ENCODE assay signal across 19 mouse cellular contexts in the genomic region with DNA sequence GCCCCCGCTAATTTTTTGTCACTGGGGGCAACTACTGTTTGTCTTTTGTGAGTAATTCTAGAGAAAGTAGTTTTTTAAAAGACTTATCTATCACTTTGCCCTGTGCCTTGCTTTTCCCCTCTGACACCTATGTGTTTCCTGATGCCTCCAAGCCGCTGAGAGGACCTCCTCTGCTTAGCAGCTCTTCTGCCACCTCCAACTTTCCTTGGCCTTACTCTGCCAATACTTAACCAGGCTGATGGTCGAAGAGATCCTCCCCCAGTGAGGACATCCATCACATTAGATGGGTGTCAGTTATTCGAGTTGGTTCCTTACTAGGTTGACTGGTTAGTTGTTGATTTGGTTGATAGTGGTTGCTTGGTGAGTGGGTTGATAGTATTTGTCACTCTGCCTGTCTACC. TPM values are rescaled to one million over a fixed set of nuclear protein-coding genes. Genes with fewer than 3 reads are reported as not detected.
DNase-seq lines count a peak whose midpoint lies in the region; ATAC-seq lines count a peak whose summit lies in the region.
"Had no signal": no experiment of that assay in that cellular context is flagged by ENCODE, and none has a peak within 500 bp of the region (broad histone marks: within the 10 kb centered on the region; RNA-seq: fewer than 3 reads in every experiment).

No protein-coding gene starts in this region.

- peaks cover 25% of the 10 kb centered on the region for H3K4me1 ChIP-seq in heart, embryonic 10.5 days
- peaks cover 24% of the 10 kb centered on the region for H3K4me1 ChIP-seq in midbrain, embryonic 11.5 days (ENCODE audit: control insufficient read depth, insufficient read depth, low read length)
- H3K4me1 ChIP-seq in midbrain, embryonic 15.5 days, result peaks cover 23% of the 10 kb centered on the region

- peak; percentile 62 for DNase-seq in heart, embryonic 10.5 days (ENCODE audit: low spot score)
- no peak for DNase-seq in heart, adult 11 months
- DNase-seq in midbrain, embryonic 11.5 days (ENCODE audit: low spot score, missing footprints), result peak; percentile 84
- no peak for DNase-seq in adrenal gland, postnatal 14 days
- DNase-seq: adrenal gland, adult 2 months; adrenal gland, postnatal 10 days; adrenal gland, postnatal 36 days; cerebellum, adult 11-12 months; cerebellum, adult 2 months; cerebellum, adult 9-10 months; cerebellum, postnatal 10 days; cerebellum, postnatal 25 days had no signal

- no peaks in the 10 kb centered on the region for H3K36me3 ChIP-seq in heart, embryonic 10.5 days
- H3K36me3 ChIP-seq in midbrain, embryonic 11.5 days (ENCODE audit: control insufficient read depth, insufficient read depth, low read length), result no peaks in the 10 kb centered on the region
- no peaks in the 10 kb centered on the region for H3K36me3 ChIP-seq in midbrain, embryonic 15.5 days (replicated peaks)
- H3K36me3 ChIP-seq: embryonic facial prominence, embryonic 13.5 days; embryonic facial prominence, embryonic 15.5 days; forebrain, embryonic 12.5 days had no signal

- ATAC-seq in midbrain, embryonic 11.5 days (ENCODE audit: low FRiP score), result no peak
- ATAC-seq in midbrain, embryonic 15.5 days (replicated peaks), result no peak
- ATAC-seq: forebrain, embryonic 14.5 days; forebrain, embryonic 16.5 days had no signal

- no peak overlapping the region for H3K9ac ChIP-seq in midbrain, embryonic 11.5 days (ENCODE audit: low read length)
- no peak overlapping the region for H3K9ac ChIP-seq in midbrain, embryonic 15.5 days
- H3K9ac ChIP-seq: embryonic facial prominence, embryonic 13.5 days; embryonic facial prominence, embryonic 15.5 days; forebrain, embryonic 12.5 days had no signal

- H3K27me3 ChIP-seq in heart, embryonic 10.5 days (ENCODE audit: insufficient read depth, poor library complexity, severe bottlenecking), result peaks cover 90% of the 10 kb centered on the region
- peaks cover 73% of the 10 kb centered on the region for H3K27me3 ChIP-seq in midbrain, embryonic 11.5 days (ENCODE audit: control insufficient read depth, insufficient read depth, low read length)
- peaks cover 55% of the 10 kb centered on the region for H3K27me3 ChIP-seq in midbrain, embryonic 15.5 days (replicated peaks)

- 7% methylated on average over 4 of the region's 4 CpGs for WGBS in heart, embryonic 10.5 days
- WGBS in midbrain, embryonic 11.5 days, result 28% methylated on average over 4 of the region's 4 CpGs
- 29% methylated on average over 4 of the region's 4 CpGs for WGBS in midbrain, embryonic 15.5 days

- no peak overlapping the region for H3K27ac ChIP-seq in heart, embryonic 10.5 days
- no peak overlapping the region for H3K27ac ChIP-seq in midbrain, embryonic 11.5 days (ENCODE audit: low read depth, low read length)
- H3K27ac ChIP-seq in midbrain, embryonic 15.5 days, result no peak overlapping the region
- H3K27ac ChIP-seq: embryonic facial prominence, embryonic 15.5 days; forebrain, embryonic 12.5 days had no signal

- no peak overlapping the region for H3K4me3 ChIP-seq in heart, embryonic 10.5 days
- no peak overlapping the region for H3K4me3 ChIP-seq in midbrain, embryonic 11.5 days (ENCODE audit: low read depth, low read length)
- H3K4me3 ChIP-seq in midbrain, embryonic 15.5 days, result no peak overlapping the region
- H3K4me3 ChIP-seq: embryonic facial prominence, embryonic 13.5 days; embryonic facial prominence, embryonic 15.5 days; erythroblast, embryonic 14.5 days; forebrain, embryonic 12.5 days had no signal

- H3K4me2 ChIP-seq in midbrain, embryonic 11.5 days, result no peak overlapping the region
- no peak overlapping the region for H3K4me2 ChIP-seq in midbrain, embryonic 15.5 days
- H3K4me2 ChIP-seq: embryonic facial prominence, embryonic 15.5 days; forebrain, embryonic 12.5 days had no signal

- no peaks in the 10 kb centered on the region for H3K9me3 ChIP-seq in heart, embryonic 10.5 days
- no peaks in the 10 kb centered on the region for H3K9me3 ChIP-seq in midbrain, embryonic 11.5 days (ENCODE audit: control insufficient read depth, low read length)
- H3K9me3 ChIP-seq in midbrain, embryonic 15.5 days, result no peaks in the 10 kb centered on the region
- H3K9me3 ChIP-seq: embryonic facial prominence, embryonic 13.5 days; embryonic facial prominence, embryonic 15.5 days; forebrain, embryonic 12.5 days had no signal

RNA-seq across cellular contexts. Expression of a gene that starts 14.7 kb away (rescaled TPM):
- polyA plus RNA-seq in heart, embryonic 10.5 days (2016; fragmentation: Nextera tagmentation; extraction: Ambion mirVana), result 0.48 and 0.82 TPM in 2 replicates
- polyA plus RNA-seq in midbrain, embryonic 11.5 days (2014; fragmentation: Nextera tagmentation; extraction: Ambion mirVana), result 0.88 and 1.0 TPM in 2 replicates
- polyA plus RNA-seq in midbrain, embryonic 15.5 days (2015; fragmentation: Nextera tagmentation; extraction: Ambion mirVana), result 0.56 and 1.1 TPM in 2 replicates
- not detected in 2 replicates for total RNA-seq in adrenal gland, postnatal 14 days (2021)
- total RNA-seq: adrenal gland, adult 2 months had no signal

Comparison
In these comparisons a context has a peak if more than half of its experiments do, and no peak if none do; other contexts are left out.
1. DNase-seq: peak in heart, embryonic 10.5 days (single experiment) and midbrain, embryonic 11.5 days (single experiment); none in heart, adult 11 months (single experiment) and adrenal gland, postnatal 14 days (single experiment).